Comparison of ENCODE assay signal across 14 mouse cellular contexts in the genomic region with DNA sequence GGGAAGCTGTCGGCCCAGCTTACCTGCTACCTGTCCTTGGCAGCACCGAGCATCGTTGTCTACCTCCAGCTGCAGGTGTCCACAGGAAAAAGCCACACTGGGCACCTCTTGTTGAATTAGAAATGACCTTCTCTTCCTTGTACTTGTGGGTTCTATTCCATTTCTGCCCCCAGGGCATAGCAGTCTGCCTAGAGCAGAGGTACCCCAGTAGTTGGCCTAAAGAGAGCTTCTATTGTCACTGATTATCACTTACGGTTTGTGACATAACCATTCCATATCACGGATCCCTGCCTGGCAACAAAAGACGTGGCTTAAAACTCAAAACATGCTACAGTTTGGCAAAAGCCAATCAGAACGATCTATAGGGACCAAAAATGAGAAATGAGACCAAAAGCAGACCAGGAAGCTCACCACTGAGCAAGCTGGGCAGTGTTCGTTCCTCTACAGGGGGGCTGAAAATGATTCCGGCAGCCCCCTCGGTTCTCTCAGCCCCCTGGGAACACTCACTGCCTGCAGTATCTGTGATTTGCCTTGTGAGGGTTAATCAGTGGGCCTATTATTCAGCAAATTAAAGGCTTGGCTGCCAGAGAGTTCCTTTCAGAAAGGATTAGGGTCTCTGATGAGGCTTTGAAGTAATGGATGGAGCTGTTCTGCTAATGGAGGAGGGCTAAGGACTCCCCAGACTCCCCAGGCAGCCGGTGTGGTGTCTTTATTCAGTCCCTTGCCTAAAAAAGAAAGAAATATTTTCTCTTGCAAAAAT.
DNase-seq lines count a peak whose midpoint lies in the region; ATAC-seq lines count a peak whose summit lies in the region.
"Had no signal": no experiment of that assay in that cellular context is flagged by ENCODE, and none has a peak within 500 bp of the region (broad histone marks: within the 10 kb centered on the region; RNA-seq: fewer than 3 reads in every experiment).

No protein-coding gene starts in this region.

- peaks cover 3% of the 10 kb centered on the region; the same call in 1 of the 2 replicates for H3K27me3 ChIP-seq in limb, embryonic 13.5 days
- H3K27me3 ChIP-seq in limb, embryonic 10.5 days (ENCODE audit: low read depth, poor library complexity, severe bottlenecking): peaks cover 8% of the 10 kb centered on the region; the same call in 1 of the 2 replicates
- H3K27me3 ChIP-seq in forebrain, embryonic 16.5 days (replicated peaks; ENCODE audit: control insufficient read depth, insufficient read depth, low read length): no peaks in the 10 kb centered on the region
- 0 out of 2 replicates have a peak, but pooled peaks cover 7% of the 10 kb centered on the region for H3K27me3 ChIP-seq in midbrain, embryonic 13.5 days
- H3K27me3 ChIP-seq: liver, embryonic 13.5 days had no signal

- H3K4me3 ChIP-seq in limb, embryonic 13.5 days: no peak overlapping the region
- no peak overlapping the region for H3K4me3 ChIP-seq in limb, embryonic 10.5 days
- no peak overlapping the region for H3K4me3 ChIP-seq in forebrain, embryonic 16.5 days (replicated peaks; ENCODE audit: low read length)
- H3K4me3 ChIP-seq in midbrain, embryonic 13.5 days (replicated peaks): no peak overlapping the region
- H3K4me3 ChIP-seq: liver, embryonic 13.5 days had no signal

- WGBS in limb, embryonic 13.5 days: 35% methylated on average over 11 of the region's 11 CpGs
- 41% methylated on average over 11 of the region's 11 CpGs for WGBS in limb, embryonic 10.5 days
- 12% methylated on average over 11 of the region's 11 CpGs for WGBS in forebrain, embryonic 16.5 days
- 16% methylated on average over 11 of the region's 11 CpGs for WGBS in midbrain, embryonic 13.5 days

- no peak overlapping the region for H3K27ac ChIP-seq in limb, embryonic 13.5 days
- no peak overlapping the region for H3K27ac ChIP-seq in limb, embryonic 10.5 days
- H3K27ac ChIP-seq in forebrain, embryonic 16.5 days (ENCODE audit: low read length): peak overlapping the region; percentile 88
- H3K27ac ChIP-seq in midbrain, embryonic 13.5 days: peak overlapping the region; percentile 91
- H3K27ac ChIP-seq: liver, embryonic 13.5 days had no signal

- no peak overlapping the region for H3K9ac ChIP-seq in limb, embryonic 13.5 days
- H3K9ac ChIP-seq in forebrain, embryonic 16.5 days (replicated peaks; ENCODE audit: low read depth, low read length): peak overlapping the region; percentile 30; the same call in 1 of the 2 replicates
- no peak overlapping the region for H3K9ac ChIP-seq in midbrain, embryonic 13.5 days (replicated peaks)
- H3K9ac ChIP-seq: liver, embryonic 13.5 days had no signal

- no peaks in the 10 kb centered on the region for H3K9me3 ChIP-seq in limb, embryonic 13.5 days
- H3K9me3 ChIP-seq in limb, embryonic 10.5 days (replicated peaks): no peaks in the 10 kb centered on the region
- no peaks in the 10 kb centered on the region for H3K9me3 ChIP-seq in forebrain, embryonic 16.5 days (ENCODE audit: control insufficient read depth, low read length)
- H3K9me3 ChIP-seq in midbrain, embryonic 13.5 days: no peaks in the 10 kb centered on the region
- H3K9me3 ChIP-seq: liver, embryonic 13.5 days had no signal

- no peak for ATAC-seq in limb, embryonic 13.5 days (ENCODE audit: low FRiP score, low read depth)
- ATAC-seq in forebrain, embryonic 16.5 days: peak; percentile 92
- ATAC-seq in midbrain, embryonic 13.5 days: peak; percentile 89

- H3K4me1 ChIP-seq in limb, embryonic 13.5 days: peaks cover 13% of the 10 kb centered on the region
- H3K4me1 ChIP-seq in limb, embryonic 10.5 days: peaks cover 13% of the 10 kb centered on the region
- peaks cover 20% of the 10 kb centered on the region for H3K4me1 ChIP-seq in forebrain, embryonic 16.5 days (replicated peaks; ENCODE audit: control insufficient read depth, insufficient read depth, low read length)
- H3K4me1 ChIP-seq in midbrain, embryonic 13.5 days (replicated peaks): peaks cover 51% of the 10 kb centered on the region
- H3K4me1 ChIP-seq: liver, embryonic 13.5 days had no signal

- DNase-seq in limb, embryonic 10.5 days (ENCODE audit: low spot score): no peak
- DNase-seq in retina, postnatal 1 day: peak; percentile 82
- no peak for DNase-seq in cerebellum, adult 9-11 months
- DNase-seq in Muller cell, postnatal 12 days (ENCODE audit: inconsistent ontology term): no peak
- no peak for DNase-seq in cerebellum, postnatal 4 days (ENCODE audit: low spot score in 2 of 2)
- DNase-seq: cerebellum, adult 2 months; heart, postnatal 36 days; kidney, adult 9 months; liver, embryonic 13.5 days; lung, postnatal 14 days; thymus, adult 18-20 months had no signal

- H3K4me2 ChIP-seq in limb, embryonic 13.5 days (replicated peaks): 0 out of 2 replicates have a peak overlapping the region, but pooled peaks have one; percentile 7
- H3K4me2 ChIP-seq in forebrain, embryonic 16.5 days (ENCODE audit: low read length): peak overlapping the region; percentile 25
- H3K4me2 ChIP-seq in midbrain, embryonic 13.5 days (replicated peaks): peak overlapping the region; percentile 28
- H3K4me2 ChIP-seq: liver, embryonic 13.5 days had no signal

- H3K36me3 ChIP-seq in limb, embryonic 13.5 days: no peaks in the 10 kb centered on the region
- H3K36me3 ChIP-seq in limb, embryonic 10.5 days: no peaks in the 10 kb centered on the region
- no peaks in the 10 kb centered on the region for H3K36me3 ChIP-seq in forebrain, embryonic 16.5 days (ENCODE audit: control insufficient read depth, insufficient read depth)
- no peaks in the 10 kb centered on the region for H3K36me3 ChIP-seq in midbrain, embryonic 13.5 days
- H3K36me3 ChIP-seq: liver, embryonic 13.5 days had no signal

Comparison
In these comparisons a context has a peak if more than half of its experiments do, and no peak if none do; other contexts are left out.
1. H3K27ac ChIP-seq: peak in forebrain, embryonic 16.5 days (single experiment) and midbrain, embryonic 13.5 days (single experiment); none in limb, embryonic 13.5 days (single experiment) and limb, embryonic 10.5 days (single experiment).
2. Peak in every context shown above with its lines, with median percentiles within 50 percentile points of each other: H3K4me2 ChIP-seq.